In genomic region chr2:27901525-27902245, GRCm38 (mm10) we compare ENCODE assay signal across 20 mouse cellular contexts. TPM values are rescaled to one million over a fixed set of nuclear protein-coding genes. Genes with fewer than 3 reads are reported as not detected.
A peak's percentile ranks its signal among the peaks of the same experiment; 100 is the strongest.
DNase-seq lines count a peak whose midpoint lies in the region; ATAC-seq and TF ChIP-seq lines count a peak whose summit lies in the region.
"Had no signal": no experiment of that assay in that cellular context is flagged by ENCODE, and none has a peak within 500 bp of the region (broad histone marks: within the 10 kb centered on the region; RNA-seq: fewer than 3 reads in every experiment).

No protein-coding gene starts in this region.

- no peak for ATAC-seq in intestine, embryonic 14.5 days (replicated peaks; ENCODE audit: low FRiP score, low TSS enrichment, low read depth)
- ATAC-seq in intestine, postnatal 0 days: no peak
- no peak for ATAC-seq in intestine, embryonic 16.5 days
- ATAC-seq: inflammation-experienced regulatory T-cells, adult 6 months; liver, postnatal 0 days had no signal

- DNase-seq in heart, adult 11 months: peak; percentile 93
- no peak for DNase-seq in heart, adult 18-20 months
- no peak for DNase-seq in intestine, embryonic 14.5 days (ENCODE audit: low spot score)
- peak; percentile 73 for DNase-seq in brain, adult 2 months (ENCODE audit: low read depth, low spot score)
- DNase-seq in cerebellum, adult 11 months: no peak
- DNase-seq: adrenal gland, postnatal 14 days; B cell, adult 2 months; cerebellum, adult 2 months; kidney, postnatal 10 days; liver; liver, postnatal 0 days; thymus, adult 18-20 months had no signal

- no peak for TF ChIP-seq CTCF in intestine, postnatal 0 days (IDR thresholded peaks at IDR 0.05; ENCODE audit: low read depth)

- no peak overlapping the region for H3K9ac ChIP-seq in intestine, embryonic 14.5 days (ENCODE audit: low read length)
- H3K9ac ChIP-seq in intestine, postnatal 0 days (ENCODE audit: low read depth, low read length): no peak overlapping the region
- no peak overlapping the region for H3K9ac ChIP-seq in intestine, embryonic 16.5 days (ENCODE audit: low read depth, low read length)
- H3K9ac ChIP-seq: embryonic facial prominence, embryonic 15.5 days; hindbrain, embryonic 12.5 days; liver, postnatal 0 days; midbrain, embryonic 12.5 days; neural tube, embryonic 15.5 days had no signal

- H3K9me3 ChIP-seq in intestine, embryonic 14.5 days (ENCODE audit: control insufficient read depth, low read length): no peaks in the 10 kb centered on the region
- H3K9me3 ChIP-seq in intestine, postnatal 0 days (ENCODE audit: control insufficient read depth): no peaks in the 10 kb centered on the region
- H3K9me3 ChIP-seq in intestine, embryonic 16.5 days (ENCODE audit: control insufficient read depth, low read length): no peaks in the 10 kb centered on the region
- H3K9me3 ChIP-seq: embryonic facial prominence, embryonic 15.5 days; hindbrain, embryonic 12.5 days; midbrain, embryonic 12.5 days; neural tube, embryonic 15.5 days had no signal

- peak overlapping the region; percentile 34; the same call in 1 of the 2 replicates for H3K27ac ChIP-seq in intestine, embryonic 14.5 days (ENCODE audit: low read depth)
- H3K27ac ChIP-seq in intestine, postnatal 0 days (ENCODE audit: low read depth, low read length): no peak overlapping the region
- H3K27ac ChIP-seq in intestine, embryonic 16.5 days (ENCODE audit: low read length): peak overlapping the region; percentile 14; the same call in 1 of the 2 replicates
- H3K27ac ChIP-seq: embryonic facial prominence, embryonic 15.5 days; hindbrain, embryonic 12.5 days; macrophage; midbrain, embryonic 12.5 days; neural tube, embryonic 15.5 days had no signal

- H3K36me3 ChIP-seq in intestine, embryonic 14.5 days (ENCODE audit: control insufficient read depth, insufficient read depth, low read length): no peaks in the 10 kb centered on the region
- no peaks in the 10 kb centered on the region for H3K36me3 ChIP-seq in intestine, postnatal 0 days (ENCODE audit: control insufficient read depth, insufficient read depth)
- H3K36me3 ChIP-seq in intestine, embryonic 16.5 days (ENCODE audit: control insufficient read depth, insufficient read depth, low read length): no peaks in the 10 kb centered on the region
- H3K36me3 ChIP-seq: embryonic facial prominence, embryonic 15.5 days; hindbrain, embryonic 12.5 days; midbrain, embryonic 12.5 days; neural tube, embryonic 15.5 days had no signal

- H3K4me3 ChIP-seq in intestine, embryonic 14.5 days (ENCODE audit: low read depth, low read length): no peak overlapping the region
- H3K4me3 ChIP-seq in intestine, postnatal 0 days (ENCODE audit: low read depth, low read length): no peak overlapping the region
- H3K4me3 ChIP-seq in intestine, embryonic 16.5 days (ENCODE audit: low read length): no peak overlapping the region
- H3K4me3 ChIP-seq: embryonic facial prominence, embryonic 15.5 days; hindbrain, embryonic 12.5 days; midbrain, embryonic 12.5 days; neural tube, embryonic 15.5 days had no signal

- no peaks in the 10 kb centered on the region for H3K27me3 ChIP-seq in intestine, embryonic 14.5 days (replicated peaks; ENCODE audit: control insufficient read depth, insufficient read depth, low read length)
- no peaks in the 10 kb centered on the region for H3K27me3 ChIP-seq in intestine, postnatal 0 days (replicated peaks; ENCODE audit: control insufficient read depth, insufficient read depth, low read length)
- H3K27me3 ChIP-seq in intestine, embryonic 16.5 days (replicated peaks; ENCODE audit: control insufficient read depth, insufficient read depth, low read length): no peaks in the 10 kb centered on the region
- H3K27me3 ChIP-seq: embryonic facial prominence, embryonic 15.5 days; hindbrain, embryonic 12.5 days; midbrain, embryonic 12.5 days; neural tube, embryonic 15.5 days had no signal

- peaks cover 22% of the 10 kb centered on the region; the same call in 1 of the 2 replicates for H3K4me1 ChIP-seq in intestine, embryonic 14.5 days (replicated peaks; ENCODE audit: control insufficient read depth, insufficient read depth, low read length)
- no peaks in the 10 kb centered on the region for H3K4me1 ChIP-seq in intestine, postnatal 0 days (replicated peaks; ENCODE audit: control insufficient read depth, insufficient read depth, low read length)
- H3K4me1 ChIP-seq in intestine, embryonic 16.5 days (ENCODE audit: control insufficient read depth, insufficient read depth, low read length): peaks cover 15% of the 10 kb centered on the region

- 51% methylated on average over 9 of the region's 9 CpGs for WGBS in intestine, embryonic 14.5 days
- 66% methylated on average over 9 of the region's 9 CpGs for WGBS in intestine, postnatal 0 days
- WGBS in intestine, embryonic 16.5 days: 62% methylated on average over 9 of the region's 9 CpGs

- H3K4me2 ChIP-seq in intestine, embryonic 14.5 days (ENCODE audit: low read length): no peak overlapping the region
- no peak overlapping the region for H3K4me2 ChIP-seq in intestine, postnatal 0 days (replicated peaks; ENCODE audit: low read depth)
- no peak overlapping the region for H3K4me2 ChIP-seq in intestine, embryonic 16.5 days (ENCODE audit: low read depth, low read length)
- H3K4me2 ChIP-seq: embryonic facial prominence, embryonic 15.5 days; hindbrain, embryonic 12.5 days; midbrain, embryonic 12.5 days; neural tube, embryonic 15.5 days had no signal

RNA-seq across cellular contexts. Expression of gene Col5a1, which starts 15.5 kb away (rescaled TPM):
- total RNA-seq in heart, adult 18-20 months (2021): 10 to 100 TPM; 14.8 to 17.9 TPM
- 118 and 124 TPM in 2 replicates for polyA plus RNA-seq in intestine, embryonic 14.5 days (2014; fragmentation: Nextera tagmentation; extraction: Ambion mirVana)
- polyA plus RNA-seq in intestine, postnatal 0 days (2015; fragmentation: Nextera tagmentation; extraction: Ambion mirVana): 39.5 and 40.7 TPM in 2 replicates
- polyA plus RNA-seq in intestine, embryonic 16.5 days (2015; fragmentation: Nextera tagmentation; extraction: Ambion mirVana): 78.1 and 80.5 TPM in 2 replicates
- polyA plus RNA-seq: inflammation-experienced regulatory T-cells, adult 6 months had no signal

Comparison
In these comparisons a context has a peak if more than half of its experiments do, and no peak if none do; other contexts are left out.
1. DNase-seq: peak in heart, adult 11 months (single experiment) and brain, adult 2 months (single experiment); none in heart, adult 18-20 months (0 of 2), intestine, embryonic 14.5 days (single experiment) and cerebellum, adult 11 months (single experiment).